Mouse (Mus musculus) liver, adult 2 months (tissue): ENCODE data around the gene Cd53.

Source experiments
- CTCF ChIP-seq: fragments of 200-500 bp; IDR thresholded peaks from 2 replicates; pipeline ENCODE4 v1.5.1; 2011; ENCODE audit warnings: low read depth, low read length, control low read depth
- POLR2A ChIP-seq: fragments of 200-500 bp; IDR thresholded peaks from 2 replicates; pipeline ENCODE4 v1.6.1; 2011; ENCODE audit warnings: low read length, control low read depth; ENCODE audit not compliant: insufficient read depth; ENCODE audit errors: extremely low read depth

DNA sequence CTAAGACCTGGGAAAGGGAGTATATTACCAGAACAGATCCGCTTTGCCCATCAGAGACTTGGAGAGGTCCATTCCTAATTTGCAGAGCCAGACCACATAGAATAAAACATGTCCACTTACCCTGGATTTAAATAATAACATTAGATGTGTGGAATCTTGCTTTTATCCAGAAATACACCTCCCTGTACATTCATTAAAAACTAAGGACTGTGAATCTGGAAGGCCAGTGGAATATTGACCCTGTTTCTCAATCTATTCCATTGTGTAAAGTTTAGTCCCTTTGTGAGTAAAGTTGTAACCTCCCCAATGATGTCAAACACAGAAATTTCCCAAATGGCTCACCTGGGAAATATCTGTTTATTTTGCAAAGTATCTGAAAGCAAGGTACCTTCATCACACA, 36.2 kb upstream of the Cd53 start, which contains the start of gene Olfr266:
- no peak for TF ChIP-seq POLR2A
- no peak for TF ChIP-seq CTCF
